Mouse (Mus musculus) heart, postnatal 0 days (tissue): ENCODE results near the gene Fuk.

Experiments
- CTCF ChIP-seq: IDR thresholded peaks from 2 replicates; pipeline ENCODE4 v1.5.1; 2016; ENCODE audit warnings: antibody characterized with exemption, control low read depth, low read depth
- EP300 ChIP-seq: IDR thresholded peaks from 2 replicates; pipeline ENCODE4 v1.6.1; 2016; ENCODE audit warnings: antibody characterized with exemption, low read depth

- TF ChIP-seq CTCF (no peak), EP300 (no peak)
These were observed 30.2 kb upstream of the Fuk start for GRCm38 (mm10) chr8:110932444-110932843.
